Mouse (Mus musculus) neural tube, embryonic 12.5 days (tissue): Measurements from ENCODE around the gene Klhl10. TPM values are rescaled to one million over a fixed set of nuclear protein-coding genes. Genes with fewer than 3 reads are reported as not detected.

Source experiments
- ATAC-seq: fragments of 200-750 bp; cut with Nextera tagmentation; 2 replicates; pipeline ENCODE4 v1.8.0; 2017; ENCODE audit warnings: low read depth, mild to moderate bottlenecking, moderate TSS enrichment, moderate library complexity; ENCODE audit not compliant: low FRiP score
- H3K27ac ChIP-seq: fragments of 300-500 bp; sonication (generic); 2 replicates; pipeline ENCODE4 v1.5.1; 2016
- H3K27me3 ChIP-seq: fragments of 300-500 bp; sonication (generic); replicated peaks from 2 replicates; pipeline ENCODE4 v1.6.1; 2016; ENCODE audit warnings: mild to moderate bottlenecking
- H3K36me3 ChIP-seq: fragments of 300-500 bp; sonication (generic); 2 replicates; pipeline ENCODE4 v1.6.1; 2016; ENCODE audit warnings: mild to moderate bottlenecking
- H3K4me1 ChIP-seq: fragments of 300-500 bp; sonication (generic); 2 replicates; pipeline ENCODE4 v1.6.1; 2016
- H3K4me2 ChIP-seq: fragments of 300-500 bp; sonication (generic); replicated peaks from 2 replicates; pipeline ENCODE4 v1.6.1; 2016; ENCODE audit warnings: mild to moderate bottlenecking
- H3K4me3 ChIP-seq: fragments of 300-500 bp; sonication (generic); 2 replicates; pipeline ENCODE4 v1.5.1; 2016
- H3K9ac ChIP-seq: fragments of 300-500 bp; sonication (generic); 2 replicates; pipeline ENCODE4 v1.6.1; 2016; ENCODE audit warnings: mild to moderate bottlenecking
- H3K9me3 ChIP-seq: fragments of 300-500 bp; sonication (generic); 2 replicates; pipeline ENCODE4 v1.6.1; 2016; ENCODE audit warnings: mild to moderate bottlenecking
- WGBS: fragments of 180-500 bp; shearing (Covaris S2); methylation state at CpG from one replicate; pipeline ENCODE4 v1.1.7; 2016; 5-methylcytosine and 5-hydroxymethylcytosine counted together
- polyA plus RNA-seq: library from polyadenylated mRNA; unstranded; fragments of >200 nt; fragmentation: Nextera tagmentation; extraction: Ambion mirVana; gene quantifications from 2 replicates; pipeline ENCODE4 v1.2.1, GENCODE M21; 2016

Klhl10 gene
- polyA plus RNA-seq, 1 experiment from 2014 or later, result 0.76 TPM

DNA sequence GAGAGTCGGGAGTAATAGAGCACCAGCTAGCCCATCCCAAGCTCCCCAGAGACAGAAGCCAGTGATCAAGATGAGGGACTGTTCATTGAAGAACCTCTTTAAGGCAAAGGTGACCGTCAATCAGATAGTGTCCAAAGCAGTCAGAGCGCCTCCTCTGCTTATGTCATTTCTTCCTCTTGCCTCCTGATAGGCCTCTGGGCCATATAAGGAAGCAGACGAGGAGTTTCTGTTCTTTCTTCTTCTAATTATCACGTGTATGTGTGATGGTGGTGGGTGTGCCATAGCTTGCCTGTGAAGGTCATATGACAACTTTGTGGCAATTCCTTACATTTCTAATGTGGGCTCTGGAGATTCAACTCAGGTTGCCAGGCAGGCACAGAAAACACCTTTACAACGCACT is 40.9 kb upstream of the Klhl10 start:
- no peaks in the 10 kb centered on the region for H3K9me3 ChIP-seq
- H3K27me3 ChIP-seq, result peaks cover 13% of the 10 kb centered on the region
- no peak overlapping the region for H3K4me3 ChIP-seq
- no peak overlapping the region for H3K9ac ChIP-seq
- no peak overlapping the region for H3K4me2 ChIP-seq
- H3K36me3 ChIP-seq, result no peaks in the 10 kb centered on the region
- no peak for ATAC-seq
- H3K4me1 ChIP-seq, result peaks cover 20% of the 10 kb centered on the region
- H3K27ac ChIP-seq, result no peak overlapping the region
- 83% methylated on average over 6 of the region's 6 CpGs for WGBS

DNA sequence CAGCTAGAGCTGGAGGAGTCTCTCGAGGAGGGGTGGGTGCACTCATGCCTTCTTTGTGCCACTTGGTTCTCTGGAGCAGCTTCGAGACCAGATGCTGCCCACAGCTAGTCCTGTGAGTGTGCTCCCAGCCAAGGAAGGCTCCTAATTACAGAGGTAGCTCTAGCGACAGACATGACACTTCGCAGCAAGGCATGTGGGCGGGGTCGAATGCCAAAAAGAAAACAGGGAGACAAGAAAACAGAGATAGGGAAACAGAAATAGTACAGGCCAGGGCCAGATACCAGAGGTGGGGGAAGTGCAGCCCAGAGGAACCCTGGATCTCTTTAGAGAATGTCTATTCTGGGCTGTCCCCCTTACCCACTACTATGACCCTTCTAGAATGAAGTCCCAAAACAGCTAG is 39.5 kb upstream of the Klhl10 start:
- Histone ChIP-seq H3K4me2 (no peak overlapping the region), H3K4me1 (peaks cover 6% of the 10 kb centered on the region; the same call in 1 of the 2 replicates), H3K4me3 (no peak overlapping the region), H3K9ac (no peak overlapping the region), H3K27ac (no peak overlapping the region), H3K9me3 (no peaks in the 10 kb centered on the region), H3K36me3 (no peaks in the 10 kb centered on the region), H3K27me3 (no peaks in the 10 kb centered on the region)
- WGBS, result 47% methylated on average over 6 of the region's 6 CpGs
- no peak for ATAC-seq

DNA sequence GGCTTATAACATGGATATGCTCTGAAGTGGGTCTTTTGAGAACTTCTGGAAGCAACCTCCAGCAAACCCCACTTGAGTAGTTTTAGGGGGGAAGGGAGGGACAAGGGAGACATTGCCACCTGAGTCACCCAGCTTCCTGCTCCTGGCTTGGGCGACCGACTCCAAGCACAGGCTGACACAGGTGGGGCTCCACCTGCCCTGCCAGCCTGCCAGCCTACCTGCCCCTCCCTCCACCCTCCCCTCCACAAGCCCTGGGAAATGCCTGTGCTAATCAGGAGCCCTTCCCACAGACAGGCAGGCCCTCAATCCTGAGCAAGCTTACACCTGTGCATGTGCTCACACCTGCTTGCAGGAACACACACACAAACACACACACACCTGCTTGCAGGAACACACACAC is 39.0 kb upstream of the Klhl10 start:
- 65% methylated on average over 2 of the region's 2 CpGs for WGBS
- no peaks in the 10 kb centered on the region for H3K27me3 ChIP-seq
- H3K4me3 ChIP-seq, result no peak overlapping the region
- no peaks in the 10 kb centered on the region for H3K9me3 ChIP-seq
- H3K9ac ChIP-seq, result no peak overlapping the region
- no peaks in the 10 kb centered on the region for H3K36me3 ChIP-seq
- ATAC-seq, result no peak
- H3K4me1 ChIP-seq, result 0 out of 2 replicates have a peak, but pooled peaks cover 6% of the 10 kb centered on the region
- no peak overlapping the region for H3K4me2 ChIP-seq
- no peak overlapping the region for H3K27ac ChIP-seq

DNA sequence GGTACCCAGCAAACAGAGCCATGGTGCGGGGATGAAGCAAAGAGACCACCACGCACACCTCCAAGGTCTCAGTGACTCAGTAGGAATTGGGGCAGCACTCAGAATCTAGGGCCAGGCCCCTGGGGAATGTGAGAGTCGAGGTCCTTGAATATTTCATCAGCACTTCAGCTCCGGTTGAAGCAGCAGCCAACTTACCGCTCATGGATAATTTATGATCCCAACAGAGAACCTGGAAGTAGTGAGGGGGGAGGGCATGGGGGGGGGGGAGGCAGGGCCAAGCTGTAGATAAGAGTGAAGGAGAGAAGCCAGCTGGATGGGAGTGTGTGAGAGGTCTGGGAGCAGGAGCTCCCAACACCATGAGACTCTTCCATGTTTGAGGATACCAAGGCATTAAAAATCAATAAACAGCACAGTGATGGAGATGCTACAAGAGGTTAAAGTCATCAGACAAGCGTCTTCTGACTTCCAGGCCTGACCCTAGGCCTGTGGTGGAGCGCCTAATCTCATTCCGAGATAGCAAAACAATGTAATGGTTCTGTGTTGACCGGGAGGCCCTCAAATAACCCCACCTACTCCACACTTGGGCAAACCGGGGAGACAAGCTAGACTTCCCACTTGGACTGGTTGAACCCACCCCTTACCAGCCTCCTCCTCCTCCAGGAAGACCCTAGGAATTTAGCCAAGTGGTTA is 38.1 kb upstream of the Klhl10 start:
- no peak overlapping the region for H3K27ac ChIP-seq
- 0 out of 2 replicates have a peak, but pooled peaks cover 6% of the 10 kb centered on the region for H3K4me1 ChIP-seq
- H3K9ac ChIP-seq, result no peak overlapping the region
- no peaks in the 10 kb centered on the region for H3K9me3 ChIP-seq
- H3K4me2 ChIP-seq, result no peak overlapping the region
- no peaks in the 10 kb centered on the region for H3K36me3 ChIP-seq
- H3K4me3 ChIP-seq, result no peak overlapping the region
- H3K27me3 ChIP-seq, result no peaks in the 10 kb centered on the region
- ATAC-seq, result no peak
- WGBS, result 74% methylated on average over 10 of the region's 10 CpGs

GRCm38 (mm10) chr11:100404456-100405074 is 37.2 kb upstream of the Klhl10 start:
- Histone ChIP-seq H3K27ac (no peak overlapping the region), H3K4me3 (no peak overlapping the region), H3K27me3 (no peaks in the 10 kb centered on the region), H3K4me2 (no peak overlapping the region), H3K4me1 (0 out of 2 replicates have a peak, but pooled peaks cover 6% of the 10 kb centered on the region), H3K9me3 (no peaks in the 10 kb centered on the region), H3K9ac (no peak overlapping the region), H3K36me3 (no peaks in the 10 kb centered on the region)
- 90% methylated on average over 3 of the region's 3 CpGs for WGBS
- ATAC-seq, result no peak

- H3K9me3 ChIP-seq, result no peaks in the 10 kb centered on the region
- H3K27me3 ChIP-seq, result no peaks in the 10 kb centered on the region
- H3K4me3 ChIP-seq, result no peak overlapping the region
- H3K27ac ChIP-seq, result no peak overlapping the region
- H3K36me3 ChIP-seq, result no peaks in the 10 kb centered on the region
- WGBS, result 88% methylated on average over 8 of the region's 8 CpGs
- H3K4me2 ChIP-seq, result no peak overlapping the region
- no peak overlapping the region for H3K9ac ChIP-seq
- H3K4me1 ChIP-seq, result 0 out of 2 replicates have a peak, but pooled peaks cover 6% of the 10 kb centered on the region
- no peak for ATAC-seq
Observed at GRCm38 (mm10) chr11:100406273-100406672, 35.4 kb upstream of the Klhl10 start.

- Histone ChIP-seq H3K4me1 (peaks cover 10% of the 10 kb centered on the region; the same call in 1 of the 2 replicates), H3K9ac (no peak overlapping the region), H3K4me3 (no peak overlapping the region), H3K27ac (no peak overlapping the region), H3K4me2 (no peak overlapping the region), H3K27me3 (no peaks in the 10 kb centered on the region), H3K9me3 (no peaks in the 10 kb centered on the region), H3K36me3 (no peaks in the 10 kb centered on the region)
- 80% methylated on average over 5 of the region's 5 CpGs for WGBS
- ATAC-seq, result no peak
Observed at GRCm38 (mm10) chr11:100406995-100407705, 34.6 kb upstream of the Klhl10 start.

GRCm38 (mm10) chr11:100408076-100408834 is 33.5 kb upstream of the Klhl10 start:
- Histone ChIP-seq H3K9ac (no peak overlapping the region), H3K4me3 (no peak overlapping the region), H3K4me2 (no peak overlapping the region), H3K9me3 (no peaks in the 10 kb centered on the region), H3K36me3 (no peaks in the 10 kb centered on the region), H3K27me3 (0 out of 2 replicates have a peak, but pooled peaks cover 4% of the 10 kb centered on the region), H3K27ac (no peak overlapping the region), H3K4me1 (peaks cover 11% of the 10 kb centered on the region)
- ATAC-seq, result no peak
- 47% methylated on average over 10 of the region's 10 CpGs for WGBS

DNA sequence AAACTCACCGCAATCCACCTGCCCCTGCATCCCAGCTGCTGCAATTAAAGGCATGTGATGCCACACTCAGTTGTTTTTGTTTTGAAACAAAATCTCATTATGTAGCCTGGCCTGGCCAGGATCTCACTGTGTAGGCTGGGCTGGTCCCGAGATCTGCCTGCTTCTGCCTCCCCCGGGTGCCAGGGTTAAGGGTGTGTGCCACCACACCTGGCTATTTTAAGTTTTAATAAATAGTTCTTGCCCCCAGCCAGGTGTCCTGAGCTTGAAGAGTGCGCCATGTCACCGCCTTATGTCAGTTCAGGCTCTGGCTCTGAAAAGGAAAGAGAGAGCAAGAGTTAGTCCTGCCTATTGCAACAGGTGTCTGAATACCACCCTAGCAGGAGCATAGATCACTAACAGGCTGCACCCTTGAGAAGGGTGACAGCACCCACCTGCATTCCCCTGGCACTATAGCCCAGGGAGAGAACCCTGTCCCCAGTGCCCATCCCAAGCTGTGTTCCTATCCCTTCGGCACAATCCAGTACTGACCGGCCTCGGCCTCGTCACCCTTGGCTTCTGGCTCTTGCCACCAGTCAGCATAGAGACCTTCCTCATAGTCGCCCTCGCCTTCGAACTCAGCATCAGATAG is 32.8 kb upstream of the Klhl10 start:
- H3K9me3 ChIP-seq, result no peaks in the 10 kb centered on the region
- H3K4me3 ChIP-seq, result no peak overlapping the region
- H3K27ac ChIP-seq, result no peak overlapping the region
- H3K4me1 ChIP-seq, result peaks cover 14% of the 10 kb centered on the region
- H3K4me2 ChIP-seq, result no peak overlapping the region
- no peak for ATAC-seq
- H3K36me3 ChIP-seq, result no peaks in the 10 kb centered on the region
- WGBS, result 91% methylated on average over 12 of the region's 12 CpGs
- H3K27me3 ChIP-seq, result peaks cover 6% of the 10 kb centered on the region; the same call in 1 of the 2 replicates
- no peak overlapping the region for H3K9ac ChIP-seq

- 90% methylated on average over 3 of the region's 3 CpGs for whole genome bisulfite sequencing
- Histone ChIP-seq H3K27ac (no peak overlapping the region), H3K4me3 (no peak overlapping the region), H3K36me3 (no peaks in the 10 kb centered on the region), H3K4me1 (peaks cover 17% of the 10 kb centered on the region), H3K27me3 (peaks cover 6% of the 10 kb centered on the region; the same call in 1 of the 2 replicates), H3K4me2 (no peak overlapping the region), H3K9ac (no peak overlapping the region), H3K9me3 (no peaks in the 10 kb centered on the region)
- no peak for ATAC-seq
Observed at GRCm38 (mm10) chr11:100409686-100410085, 32.0 kb upstream of the Klhl10 start.

DNA sequence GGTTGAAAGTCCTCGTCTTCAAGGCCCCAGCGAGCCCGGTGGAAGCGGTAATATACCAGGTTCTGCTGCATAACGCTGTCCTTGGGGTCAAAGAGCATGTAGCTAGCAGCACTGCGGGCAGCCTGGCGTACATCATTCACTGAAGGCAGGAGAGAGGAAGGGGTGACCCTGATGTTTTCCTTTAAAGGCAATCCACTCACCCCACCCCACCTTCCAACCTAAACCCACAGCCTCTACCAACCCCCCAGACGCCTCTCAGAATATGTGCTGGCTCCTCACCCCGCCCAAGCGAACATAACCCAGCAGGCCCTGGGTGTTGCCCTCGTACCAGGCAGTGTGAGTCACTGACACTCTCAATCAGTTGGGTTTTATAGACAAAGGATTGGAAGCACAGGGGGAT is 30.0 kb upstream of the Klhl10 start:
- no peak for ATAC-seq
- H3K4me3 ChIP-seq, result no peak overlapping the region
- no peak overlapping the region for H3K27ac ChIP-seq
- H3K4me1 ChIP-seq, result peaks cover 17% of the 10 kb centered on the region
- H3K9me3 ChIP-seq, result no peaks in the 10 kb centered on the region
- no peak overlapping the region for H3K4me2 ChIP-seq
- peaks cover 25% of the 10 kb centered on the region for H3K27me3 ChIP-seq
- 84% methylated on average over 11 of the region's 11 CpGs for WGBS
- no peaks in the 10 kb centered on the region for H3K36me3 ChIP-seq
- no peak overlapping the region for H3K9ac ChIP-seq
